Mouse (Mus musculus) brain, embryonic 14.5 days (tissue): ENCODE measurements around the gene Clec4n.

ENCODE experiments used
- CTCF ChIP-seq: fragments of 200-500 bp; IDR thresholded peaks from 2 replicates; pipeline ENCODE4 v1.5.1; 2012; ENCODE audit warnings: inconsistent platforms, mild to moderate bottlenecking, moderate library complexity, borderline replicate concordance; ENCODE audit not compliant: insufficient read depth, insufficient read length; ENCODE audit errors: extremely low read depth
- POLR2A ChIP-seq: fragments of 200-500 bp; IDR thresholded peaks from 2 replicates; pipeline ENCODE4 v1.6.1; 2012; ENCODE audit warnings: mild to moderate bottlenecking, inconsistent platforms, borderline replicate concordance; ENCODE audit not compliant: poor library complexity, insufficient read depth, insufficient read length, severe bottlenecking; ENCODE audit errors: extremely low read depth

DNA sequence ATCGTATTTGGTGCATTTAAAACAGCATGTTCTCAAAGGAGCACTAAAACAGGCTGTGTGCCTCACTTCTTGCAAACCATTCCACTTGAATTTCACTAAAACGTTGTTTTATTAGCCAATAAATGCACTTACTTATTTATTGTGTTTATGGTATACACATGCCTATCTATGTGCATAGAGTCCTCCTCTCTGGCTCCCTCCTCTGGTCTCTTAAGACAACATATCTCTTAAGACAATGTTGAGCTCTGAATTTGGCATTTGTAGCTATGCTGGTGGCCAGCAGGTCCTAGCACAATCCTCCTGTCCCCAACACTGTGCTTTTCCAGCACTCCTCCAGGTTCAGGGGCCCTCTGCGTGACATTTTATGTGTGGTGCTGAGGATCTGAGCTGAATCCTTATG is 29.3 kb downstream of the Clec4n start:
- TF ChIP-seq POLR2A: no peak
- no peak for TF ChIP-seq CTCF
